Mouse (Mus musculus): ENCODE data around the gene Hrh2. TPM values are rescaled to one million over a fixed set of nuclear protein-coding genes. Genes with fewer than 3 reads are reported as not detected.

Gene Hrh2
- polyA plus RNA-seq, 2 experiments, result 0.13 TPM; not detected in 1

GRCm38 (mm10) chr13:54263641-54264040 is 71.7 kb downstream of the Hrh2 start:
- TF ChIP-seq POLR2A (IDR thresholded peaks at IDR 0.05; ENCODE audit: borderline replicate concordance, extremely low read depth, insufficient read depth, insufficient read length), result no peak
- WGBS, result 64% methylated on average over 6 of the region's 6 CpGs
- Histone ChIP-seq H3K27me3 (ENCODE audit: control insufficient read depth, insufficient read depth, low read length) (no peaks in the 10 kb centered on the region), H3K9ac (ENCODE audit: low read depth, low read length, severe bottlenecking) (no peak overlapping the region), H3K4me3 (replicated peaks; ENCODE audit: low read length) (no peak overlapping the region), H3K36me3 (ENCODE audit: control insufficient read depth, insufficient read depth, low read length) (no peaks in the 10 kb centered on the region), H3K4me2 (replicated peaks; ENCODE audit: low read depth, low read length, severe bottlenecking) (no peak overlapping the region), H3K9me3 (ENCODE audit: control insufficient read depth, low read length) (no peaks in the 10 kb centered on the region), H3K4me1 (ENCODE audit: control insufficient read depth, insufficient read depth, low read length) (no peaks in the 10 kb centered on the region), H3K27ac (replicated peaks; ENCODE audit: low read depth, low read length) (no peak overlapping the region)
- ATAC-seq (ENCODE audit: low FRiP score, low read depth), result no peak
- no peak for DNase-seq (ENCODE audit: low spot score)

DNA sequence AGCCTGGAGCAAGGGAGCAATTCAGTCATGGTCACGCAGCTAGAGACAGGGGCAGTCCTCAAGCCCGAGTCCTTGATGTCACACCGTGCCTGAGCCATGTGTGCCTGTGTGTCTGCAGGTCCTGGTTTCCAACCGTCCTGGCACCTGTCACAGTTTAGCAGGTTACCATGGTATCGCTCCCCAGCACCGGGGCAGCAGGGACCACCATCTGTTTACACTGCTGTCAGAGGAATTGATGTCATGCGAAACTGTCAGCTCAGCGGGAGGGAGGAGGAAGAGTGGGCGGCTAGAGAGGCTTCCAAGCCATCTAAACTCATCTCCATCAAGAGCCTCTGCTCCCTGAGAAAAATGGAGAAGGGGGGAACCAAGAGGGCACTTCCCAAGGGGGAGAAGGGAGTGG is 74.5 kb downstream of the Hrh2 start:
- ATAC-seq (ENCODE audit: low FRiP score, low read depth) (no peak), DNase-seq (ENCODE audit: low spot score) (no peak)
- H3K4me2 ChIP-seq (replicated peaks; ENCODE audit: low read depth, low read length, severe bottlenecking), result no peak overlapping the region
- H3K4me3 ChIP-seq (replicated peaks; ENCODE audit: low read length), result no peak overlapping the region
- H3K27me3 ChIP-seq (ENCODE audit: control insufficient read depth, insufficient read depth, low read length), result no peaks in the 10 kb centered on the region
- no peaks in the 10 kb centered on the region for H3K9me3 ChIP-seq (ENCODE audit: control insufficient read depth, low read length)
- no peak for TF ChIP-seq POLR2A (IDR thresholded peaks at IDR 0.05; ENCODE audit: borderline replicate concordance, extremely low read depth, insufficient read depth, insufficient read length)
- H3K27ac ChIP-seq (replicated peaks; ENCODE audit: low read depth, low read length), result no peak overlapping the region
- no peaks in the 10 kb centered on the region for H3K36me3 ChIP-seq (ENCODE audit: control insufficient read depth, insufficient read depth, low read length)
- no peaks in the 10 kb centered on the region for H3K4me1 ChIP-seq (ENCODE audit: control insufficient read depth, insufficient read depth, low read length)
- WGBS, result 13% methylated on average over 9 of the region's 9 CpGs
- H3K9ac ChIP-seq (ENCODE audit: low read depth, low read length, severe bottlenecking), result no peak overlapping the region

DNA sequence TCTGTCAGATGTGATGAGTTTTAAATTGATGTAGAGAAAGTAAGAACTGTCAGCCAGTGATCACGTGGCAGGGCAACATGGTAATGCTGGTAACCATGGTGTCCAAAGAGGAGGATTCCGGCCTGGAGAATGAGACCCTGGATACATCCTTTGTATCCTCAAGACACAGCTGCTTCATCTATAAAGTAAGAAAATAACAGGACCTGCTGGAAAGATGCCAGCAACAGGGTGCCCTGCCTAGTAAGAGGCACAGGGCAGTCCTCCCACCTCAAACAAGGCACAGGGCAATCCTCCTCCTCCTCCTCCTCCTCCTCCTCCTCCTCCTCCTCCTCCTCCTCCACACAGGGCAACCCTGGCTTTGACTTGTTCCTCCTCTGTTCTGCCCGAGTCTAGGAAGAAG is 77.2 kb downstream of the Hrh2 start:
- Histone ChIP-seq H3K4me3 (replicated peaks; ENCODE audit: low read length) (no peak overlapping the region), H3K27me3 (ENCODE audit: control insufficient read depth, insufficient read depth, low read length) (no peaks in the 10 kb centered on the region), H3K36me3 (ENCODE audit: control insufficient read depth, insufficient read depth, low read length) (no peaks in the 10 kb centered on the region), H3K4me1 (ENCODE audit: control insufficient read depth, insufficient read depth, low read length) (no peaks in the 10 kb centered on the region), H3K9ac (ENCODE audit: low read depth, low read length, severe bottlenecking) (no peak overlapping the region), H3K9me3 (ENCODE audit: control insufficient read depth, low read length) (no peaks in the 10 kb centered on the region), H3K4me2 (replicated peaks; ENCODE audit: low read depth, low read length, severe bottlenecking) (no peak overlapping the region), H3K27ac (replicated peaks; ENCODE audit: low read depth, low read length) (no peak overlapping the region)
- no peak for TF ChIP-seq POLR2A (IDR thresholded peaks at IDR 0.05; ENCODE audit: borderline replicate concordance, extremely low read depth, insufficient read depth, insufficient read length)
- 66% methylated on average over 3 of the region's 3 CpGs for WGBS
- ATAC-seq (ENCODE audit: low FRiP score, low read depth) (no peak), DNase-seq (ENCODE audit: low spot score) (no peak)

- WGBS, result 74% methylated on average over 8 of the region's 8 CpGs
- no peaks in the 10 kb centered on the region for H3K4me1 ChIP-seq (ENCODE audit: control insufficient read depth, insufficient read depth, low read length)
- H3K36me3 ChIP-seq (ENCODE audit: control insufficient read depth, insufficient read depth, low read length), result no peaks in the 10 kb centered on the region
- no peaks in the 10 kb centered on the region for H3K9me3 ChIP-seq (ENCODE audit: control insufficient read depth, low read length)
- no peak overlapping the region for H3K9ac ChIP-seq (ENCODE audit: low read depth, low read length, severe bottlenecking)
- ATAC-seq (ENCODE audit: low FRiP score, low read depth), result no peak
- H3K27ac ChIP-seq (replicated peaks; ENCODE audit: low read depth, low read length), result no peak overlapping the region
- no peak for DNase-seq (ENCODE audit: low spot score)
- no peak overlapping the region for H3K4me3 ChIP-seq (replicated peaks; ENCODE audit: low read length)
- no peak overlapping the region for H3K4me2 ChIP-seq (replicated peaks; ENCODE audit: low read depth, low read length, severe bottlenecking)
- H3K27me3 ChIP-seq (ENCODE audit: control insufficient read depth, insufficient read depth, low read length), result no peaks in the 10 kb centered on the region
- TF ChIP-seq POLR2A (IDR thresholded peaks at IDR 0.05; ENCODE audit: borderline replicate concordance, extremely low read depth, insufficient read depth, insufficient read length), result no peak
These were observed 77.7 kb downstream of the Hrh2 start for GRCm38 (mm10) chr13:54269628-54270027.

- DNase-seq (ENCODE audit: low spot score) (no peak), ATAC-seq (ENCODE audit: low FRiP score, low read depth) (no peak)
- no peak overlapping the region for H3K27ac ChIP-seq (replicated peaks; ENCODE audit: low read depth, low read length)
- no peak overlapping the region for H3K9ac ChIP-seq (ENCODE audit: low read depth, low read length, severe bottlenecking)
- no peak overlapping the region for H3K4me3 ChIP-seq (replicated peaks; ENCODE audit: low read length)
- WGBS, result 91% methylated on average over 7 of the region's 7 CpGs
- TF ChIP-seq POLR2A (IDR thresholded peaks at IDR 0.05; ENCODE audit: borderline replicate concordance, extremely low read depth, insufficient read depth, insufficient read length), result no peak
- no peaks in the 10 kb centered on the region for H3K27me3 ChIP-seq (ENCODE audit: control insufficient read depth, insufficient read depth, low read length)
- H3K36me3 ChIP-seq (ENCODE audit: control insufficient read depth, insufficient read depth, low read length), result no peaks in the 10 kb centered on the region
- no peak overlapping the region for H3K4me2 ChIP-seq (replicated peaks; ENCODE audit: low read depth, low read length, severe bottlenecking)
- no peaks in the 10 kb centered on the region for H3K9me3 ChIP-seq (ENCODE audit: control insufficient read depth, low read length)
- no peaks in the 10 kb centered on the region for H3K4me1 ChIP-seq (ENCODE audit: control insufficient read depth, insufficient read depth, low read length)
These were observed 80.1 kb downstream of the Hrh2 start for GRCm38 (mm10) chr13:54272076-54272475.

GRCm38 (mm10) chr13:54277406-54277805 is 85.5 kb downstream of the Hrh2 start:
- DNase-seq (ENCODE audit: low spot score) (no peak), ATAC-seq (ENCODE audit: low FRiP score, low read depth) (no peak)
- Histone ChIP-seq H3K4me2 (replicated peaks; ENCODE audit: low read depth, low read length, severe bottlenecking) (no peak overlapping the region), H3K9me3 (ENCODE audit: control insufficient read depth, low read length) (no peaks in the 10 kb centered on the region), H3K4me1 (ENCODE audit: control insufficient read depth, insufficient read depth, low read length) (peaks cover 8% of the 10 kb centered on the region; the same call in 1 of the 2 replicates), H3K9ac (ENCODE audit: low read depth, low read length, severe bottlenecking) (no peak overlapping the region), H3K4me3 (replicated peaks; ENCODE audit: low read length) (no peak overlapping the region), H3K27me3 (ENCODE audit: control insufficient read depth, insufficient read depth, low read length) (peaks cover 12% of the 10 kb centered on the region; the same call in 1 of the 2 replicates), H3K27ac (replicated peaks; ENCODE audit: low read depth, low read length) (no peak overlapping the region), H3K36me3 (ENCODE audit: control insufficient read depth, insufficient read depth, low read length) (no peaks in the 10 kb centered on the region)
- 89% methylated on average over 6 of the region's 6 CpGs for WGBS
- TF ChIP-seq POLR2A (IDR thresholded peaks at IDR 0.05; ENCODE audit: borderline replicate concordance, extremely low read depth, insufficient read depth, insufficient read length), result no peak
